Comparison of ENCODE assay signal across 16 mouse cellular contexts in genomic region chr12:99430992-99431391, GRCm38 (mm10).
"Had no signal": no experiment of that assay in that cellular context is flagged by ENCODE, and none has a peak within 500 bp of the region (broad histone marks: within the 10 kb centered on the region; RNA-seq: fewer than 3 reads in every experiment).

No protein-coding gene starts in this region.

- DNase-seq: kidney, adult 18-20 months; kidney, adult 9 months; kidney, postnatal 14 days; kidney, postnatal 4 days; left cerebral cortex, postnatal 4 days; liver, embryonic 13.5 days; lung, adult 2 months; lung, postnatal 14 days; lung, postnatal 4 days; midbrain, embryonic 14.5 days; thymus, adult 18-20 months; thymus, postnatal 36 days had no signal

- H3K4me1 ChIP-seq: limb, embryonic 12.5 days; limb, embryonic 15.5 days; neural tube, embryonic 13.5 days had no signal

- H3K9ac ChIP-seq: limb, embryonic 12.5 days; limb, embryonic 15.5 days; liver, embryonic 13.5 days; neural tube, embryonic 13.5 days had no signal

- H3K4me3 ChIP-seq: limb, embryonic 12.5 days; limb, embryonic 15.5 days; liver, embryonic 13.5 days; neural tube, embryonic 13.5 days had no signal

- H3K4me2 ChIP-seq: limb, embryonic 12.5 days; limb, embryonic 15.5 days; liver, embryonic 13.5 days; midbrain, embryonic 11.5 days; neural tube, embryonic 13.5 days had no signal

- H3K27ac ChIP-seq: limb, embryonic 12.5 days; limb, embryonic 15.5 days; liver, embryonic 13.5 days; neural tube, embryonic 13.5 days had no signal

- H3K36me3 ChIP-seq: limb, embryonic 12.5 days; limb, embryonic 15.5 days; liver, embryonic 13.5 days; neural tube, embryonic 13.5 days had no signal

- H3K27me3 ChIP-seq: limb, embryonic 12.5 days; limb, embryonic 15.5 days; liver, embryonic 13.5 days; neural tube, embryonic 13.5 days had no signal

- H3K9me3 ChIP-seq: limb, embryonic 12.5 days; limb, embryonic 15.5 days; liver, embryonic 13.5 days; neural tube, embryonic 13.5 days had no signal
